Mouse (Mus musculus): ENCODE data around the gene Fam161a.

GRCm38 (mm10) chr11:22981984-22982757 lies 25.2 kb upstream of the Fam161a start, which contains the start of the genes Gm28048 and Commd1:
- TF ChIP-seq USF1 (IDR thresholded peaks at IDR 0.05; ENCODE audit: low read depth, low read length) (no peak), CTCF (conservative IDR thresholded peaks at IDR 0.05 in 1 of 2, IDR thresholded peaks at IDR 0.05 in 1 of 2; ENCODE audit: low read depth in 2 of 2, low read length in 2 of 2) (peak; percentile 45 to 56; a peak in 3 of 4 replicates), EP300 (IDR thresholded peaks at IDR 0.05; ENCODE audit: low read length) (no peak), KAT2A (IDR thresholded peaks at IDR 0.05; ENCODE audit: insufficient replicate concordance, low read length) (peak; percentile 55; the same call in 1 of the 2 replicates), ZC3H11A (IDR thresholded peaks at IDR 0.05; ENCODE audit: low read depth, low read length) (no peak), BHLHE40 (IDR thresholded peaks at IDR 0.05; ENCODE audit: low read depth, low read length) (peak; percentile 46; the same call in 1 of the 2 replicates), HCFC1 (IDR thresholded peaks at IDR 0.05; ENCODE audit: low read depth, low read length) (peak; percentile 88), POLR2AphosphoS2 (IDR thresholded peaks at IDR 0.05; ENCODE audit: low read depth, low read length) (peak; percentile 73), TCF12 (IDR thresholded peaks at IDR 0.05; ENCODE audit: low read depth, low read length) (peak; percentile 86), MAX (IDR thresholded peaks at IDR 0.05; ENCODE audit: low read length) (peak; percentile 36; the same call in 1 of the 2 replicates), E2F4 (IDR thresholded peaks at IDR 0.05; ENCODE audit: insufficient replicate concordance, low read depth, low read length) (no peak), RCOR1 (conservative IDR thresholded peaks at IDR 0.05; ENCODE audit: low read depth, low read length) (no peak)

Data from CH12.LX (cell line).